Mouse (Mus musculus) urinary bladder, adult 2 months (tissue): ENCODE measurements around the gene Arl5c. TPM values are rescaled to one million over a fixed set of nuclear protein-coding genes. Genes with fewer than 3 reads are reported as not detected.

Experiments used
- DNase-seq: peaks from one replicate; pipeline ENCODE4 v3.0.0; 2022; ENCODE audit warnings: low spot score
- polyA plus RNA-seq: library from polyadenylated mRNA; depleted of rRNA; stranded (reverse); fragments of >200 nt; gene quantifications from 2 replicates; pipeline ENCODE4 v1.2.3, GENCODE M21; 2012

Gene Arl5c
- polyA plus RNA-seq, 1 experiment: 3.9 TPM

DNA sequence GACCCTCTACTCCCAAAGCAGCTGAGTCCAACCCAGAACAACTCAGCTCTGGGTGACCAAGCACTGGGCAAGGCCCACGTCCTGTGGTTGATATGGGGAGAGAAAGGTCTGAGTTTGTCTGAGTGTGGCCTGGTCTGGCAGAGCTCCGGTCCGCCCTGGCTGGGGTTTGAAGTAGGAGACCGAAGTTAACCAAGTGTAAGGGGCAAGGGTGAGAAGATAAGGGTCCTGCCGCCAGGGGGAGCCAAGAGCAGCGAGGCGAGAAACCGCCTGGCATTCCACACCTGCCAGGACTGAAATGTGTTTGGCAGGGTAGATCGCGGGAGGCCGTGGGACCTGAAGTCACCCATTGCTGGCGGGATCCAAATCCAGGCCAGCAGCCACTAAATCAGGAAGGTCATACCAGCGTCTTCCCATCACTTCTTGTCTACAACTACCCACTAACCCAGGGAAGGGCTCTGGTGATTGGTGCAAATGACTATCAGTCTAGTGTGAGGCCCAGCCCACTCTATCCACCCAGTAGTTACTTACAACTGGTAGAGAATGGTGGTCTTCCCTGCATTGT lies 1.4 kb downstream of the Arl5c start:
- peak; percentile 76 for DNase-seq

DNA sequence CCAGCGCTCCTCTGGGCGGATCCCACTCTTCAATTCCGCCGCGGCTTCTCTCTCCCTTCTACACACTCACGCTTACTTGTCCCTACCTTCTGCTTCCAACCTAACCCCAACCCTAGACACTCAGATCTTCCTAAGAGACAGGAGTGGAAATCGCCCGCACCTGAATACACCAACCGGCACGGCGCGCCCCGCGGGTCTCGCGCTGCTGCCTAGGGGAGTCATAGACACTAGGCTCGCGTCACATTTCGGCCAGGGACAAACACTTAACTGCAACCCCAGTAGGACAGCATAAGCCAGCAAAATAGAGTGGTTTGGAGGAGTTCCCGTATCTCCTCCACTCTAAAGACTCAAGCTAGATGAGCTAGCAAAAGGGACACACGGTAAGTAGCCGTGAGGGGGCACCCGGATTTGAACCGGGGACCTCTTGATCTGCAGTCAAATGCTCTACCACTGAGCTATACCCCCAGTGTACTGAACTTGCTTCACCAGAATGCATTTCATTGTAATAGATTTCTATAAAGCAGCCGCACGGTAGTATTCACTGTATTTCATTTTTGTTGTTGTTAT lies 7.4 kb downstream of the Arl5c start:
- peak; percentile 70 for DNase-seq

DNA sequence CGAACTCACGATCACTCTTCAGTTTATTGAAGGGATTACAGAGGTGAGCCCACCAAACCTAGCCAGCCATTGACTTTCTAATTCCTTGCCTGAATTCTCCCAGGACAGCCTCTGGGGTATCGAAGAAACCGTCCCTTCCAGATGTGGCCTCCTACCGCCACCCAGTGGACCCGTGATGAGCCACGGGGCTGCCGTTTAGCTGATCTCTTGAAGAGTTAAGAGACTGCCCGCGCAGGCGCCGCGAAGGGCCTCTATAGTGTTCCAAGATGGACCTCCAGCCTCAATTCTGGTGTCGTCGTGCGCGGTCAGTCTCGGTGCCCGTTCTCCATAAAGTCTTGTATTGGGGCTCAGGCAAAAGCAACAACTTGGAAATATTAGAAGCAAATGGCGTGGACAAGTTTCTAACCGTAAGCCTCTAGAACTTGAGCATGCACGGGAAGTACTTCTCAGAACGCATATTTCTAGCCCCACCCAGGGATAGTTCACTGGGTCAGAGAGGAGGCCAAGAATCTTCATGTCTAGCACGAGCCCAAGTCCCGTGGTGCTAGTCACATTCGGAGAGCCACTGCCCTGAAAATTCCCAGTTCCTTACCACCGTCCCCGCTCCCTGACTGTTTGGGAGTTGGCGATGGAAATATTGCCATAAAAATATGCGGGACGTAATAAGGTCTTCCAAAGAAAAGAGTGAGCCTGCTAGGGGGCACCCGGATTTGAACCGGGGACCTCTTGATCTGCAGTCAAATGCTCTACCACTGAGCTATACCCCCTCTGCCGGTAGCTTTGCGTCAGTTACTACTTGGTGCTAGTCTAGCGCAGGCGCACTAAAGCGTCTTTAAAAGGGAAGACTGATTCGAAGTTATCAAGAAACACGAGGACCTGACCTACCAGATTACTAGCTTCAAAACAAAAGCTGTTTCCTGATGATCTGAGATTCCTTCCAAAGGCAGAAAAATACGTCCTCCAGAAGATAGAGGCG lies 8.1 kb downstream of the Arl5c start:
- DNase-seq: peak; percentile 99

DNA sequence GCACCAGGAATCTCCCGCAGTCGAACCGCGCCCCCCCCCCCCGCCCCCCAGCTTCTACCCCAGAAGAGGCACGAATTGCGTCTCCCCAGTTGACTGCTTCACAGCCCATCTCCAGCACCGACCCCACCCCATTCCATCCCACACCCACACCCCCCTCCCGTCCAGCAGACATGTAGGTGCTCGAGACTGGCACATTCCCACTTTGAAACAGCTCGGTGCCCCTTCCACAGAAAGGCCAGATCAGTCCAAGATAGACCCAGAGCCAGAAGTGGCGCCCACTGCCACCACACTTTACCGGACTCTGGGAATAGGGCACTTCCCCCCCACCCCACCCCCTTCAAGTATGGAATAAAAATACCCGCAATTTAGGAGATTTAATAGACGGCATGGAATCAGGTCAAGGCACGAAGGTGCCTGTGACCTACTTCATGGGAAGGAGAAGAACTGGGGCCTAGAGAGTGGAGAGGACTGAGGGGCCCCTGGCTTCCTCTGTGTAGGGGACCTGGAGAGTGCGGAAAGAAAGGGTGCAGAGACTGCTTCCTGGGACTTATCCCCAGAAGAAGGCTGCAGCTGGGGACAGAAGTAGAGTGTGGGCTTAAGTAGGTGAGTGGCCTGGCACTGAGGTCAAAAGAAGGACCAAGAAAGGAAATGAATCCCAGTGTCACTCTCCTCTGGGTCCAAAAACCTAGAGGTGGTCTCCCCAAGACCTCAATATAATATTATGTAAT lies 9.1 kb downstream of the Arl5c start:
- no peak for DNase-seq

DNA sequence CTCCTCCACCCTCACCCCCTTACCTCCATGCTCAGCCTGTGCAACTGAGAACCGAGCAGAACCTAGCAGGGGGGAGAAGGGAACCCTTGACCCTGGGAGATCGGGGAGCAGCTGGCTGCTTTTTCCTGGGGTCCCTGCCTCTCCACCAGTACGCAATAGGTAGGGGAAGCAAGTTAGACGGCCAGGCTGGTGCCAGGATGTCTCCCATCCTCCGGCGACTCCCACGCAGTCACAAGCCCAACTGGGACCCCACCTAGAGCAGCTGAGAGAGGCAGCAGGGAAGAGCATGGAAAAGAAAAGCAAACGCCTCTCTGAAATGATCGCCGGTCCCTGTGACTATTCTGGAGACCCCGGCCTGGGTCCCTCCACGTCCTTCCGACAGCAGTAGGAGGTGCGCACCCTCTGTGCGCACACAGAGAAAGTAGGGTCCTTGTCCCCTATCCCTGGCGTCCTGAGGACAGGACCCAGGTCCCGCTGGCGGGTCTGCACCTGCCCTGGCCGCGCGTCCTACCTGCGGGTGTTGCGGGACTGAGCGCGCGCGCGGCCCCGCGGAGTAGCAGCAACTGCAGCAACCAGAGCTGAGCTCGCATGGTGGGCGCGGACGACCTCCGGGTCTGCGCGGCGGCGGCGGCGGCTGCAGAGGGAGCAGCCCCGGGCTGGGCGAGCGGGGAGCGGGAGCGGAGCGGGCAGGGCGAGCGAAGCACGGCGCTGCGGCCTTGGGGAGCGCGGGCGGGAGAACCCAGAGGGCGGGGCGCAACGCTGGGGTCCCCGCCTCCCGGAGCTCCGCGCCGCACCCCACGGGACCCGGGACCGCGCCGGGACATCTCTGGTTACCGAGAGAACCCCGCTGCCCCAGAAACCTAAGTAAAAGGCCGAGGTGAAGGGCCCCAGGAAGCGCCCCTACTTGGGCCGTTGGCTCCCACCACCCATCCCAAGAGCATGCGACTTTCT lies 10.0 kb downstream of the Arl5c start, which contains the start of gene Plxdc1:
Plxdc1 (minus strand) TSS at position 718 of the 951 bp plus-strand sequence.
- peak; percentile 41 for DNase-seq

DNA sequence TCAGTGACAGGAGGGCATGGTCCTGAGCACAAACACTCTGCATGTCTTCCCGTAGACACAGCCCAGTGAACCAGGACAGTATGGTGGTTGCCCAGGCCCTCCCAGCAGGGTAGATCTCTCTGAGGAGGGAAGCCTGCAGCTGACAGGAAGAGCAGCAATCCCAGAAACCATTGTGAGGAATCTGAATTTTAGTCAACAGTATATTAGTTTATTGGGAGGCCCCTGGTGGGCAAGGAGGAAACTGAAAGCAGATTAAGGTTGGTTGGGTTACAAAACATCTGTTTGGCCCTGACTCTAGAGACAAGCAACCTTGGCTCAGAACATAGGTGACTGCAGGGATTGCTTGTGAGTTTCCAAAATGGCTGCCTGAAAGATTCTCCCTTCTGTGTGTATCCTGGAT lies 12.0 kb downstream of the Arl5c start:
- DNase-seq: no peak

DNA sequence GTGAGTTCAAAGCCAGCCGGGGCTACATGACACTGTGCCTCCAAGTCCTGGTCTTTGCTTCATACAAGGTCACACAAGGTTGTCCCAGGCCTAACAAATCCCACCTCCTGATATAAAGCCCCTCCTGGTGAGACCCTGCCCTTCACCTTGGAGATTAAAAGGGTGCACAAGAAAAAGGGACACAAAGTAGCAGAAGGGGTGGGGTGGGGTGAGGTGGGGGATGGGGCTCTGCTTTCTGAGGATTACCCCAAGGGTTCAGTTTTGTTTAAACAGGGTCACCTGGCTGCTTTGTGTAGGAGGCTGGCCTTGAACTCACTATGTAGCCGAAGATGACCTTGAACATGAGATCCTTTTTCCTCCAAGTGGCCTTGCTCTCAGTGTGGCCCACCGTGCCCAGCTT lies 12.5 kb downstream of the Arl5c start:
- no peak for DNase-seq

DNA sequence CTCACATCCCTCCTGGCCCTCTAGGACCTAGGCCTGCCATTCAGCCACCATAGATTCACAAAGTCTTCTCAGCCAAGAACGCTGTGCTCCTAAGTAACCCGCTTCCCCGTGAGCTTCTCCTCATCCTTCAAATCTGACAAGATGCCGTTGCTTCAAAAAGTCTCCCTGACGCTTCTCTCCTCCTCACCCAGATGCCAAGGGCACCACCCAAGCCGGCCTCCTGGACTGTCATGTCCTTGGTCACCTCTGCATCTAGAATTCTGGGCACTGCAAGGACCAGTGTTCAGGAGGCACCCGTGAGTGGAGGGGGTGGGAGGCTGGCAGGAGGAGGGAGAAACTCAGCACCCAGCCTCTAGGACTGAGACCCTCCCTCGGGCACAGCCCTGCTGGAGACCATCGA lies 13.3 kb downstream of the Arl5c start:
- DNase-seq: no peak

DNA sequence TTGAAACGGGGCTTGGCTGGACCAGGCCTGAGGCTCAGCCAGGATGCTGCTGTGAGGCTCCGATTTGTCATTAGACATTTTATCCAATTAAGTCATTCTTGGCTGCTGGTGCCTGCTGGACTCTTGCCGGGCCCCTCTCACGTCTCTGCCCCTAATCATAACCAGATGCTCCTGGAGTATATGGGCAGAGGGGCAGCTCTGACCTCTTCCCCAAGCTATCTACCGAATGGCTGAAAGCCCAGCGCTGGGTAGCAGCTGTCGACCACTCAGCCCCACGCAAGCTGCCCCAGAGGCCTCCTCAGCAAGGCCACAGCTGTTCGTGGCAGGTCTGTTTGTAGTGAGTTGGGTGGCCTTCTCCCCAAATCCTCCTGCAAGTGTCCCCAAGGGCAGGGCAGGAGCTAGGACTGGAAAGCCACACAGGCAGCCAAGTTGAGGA lies 15.4 kb downstream of the Arl5c start:
- no peak for DNase-seq

DNA sequence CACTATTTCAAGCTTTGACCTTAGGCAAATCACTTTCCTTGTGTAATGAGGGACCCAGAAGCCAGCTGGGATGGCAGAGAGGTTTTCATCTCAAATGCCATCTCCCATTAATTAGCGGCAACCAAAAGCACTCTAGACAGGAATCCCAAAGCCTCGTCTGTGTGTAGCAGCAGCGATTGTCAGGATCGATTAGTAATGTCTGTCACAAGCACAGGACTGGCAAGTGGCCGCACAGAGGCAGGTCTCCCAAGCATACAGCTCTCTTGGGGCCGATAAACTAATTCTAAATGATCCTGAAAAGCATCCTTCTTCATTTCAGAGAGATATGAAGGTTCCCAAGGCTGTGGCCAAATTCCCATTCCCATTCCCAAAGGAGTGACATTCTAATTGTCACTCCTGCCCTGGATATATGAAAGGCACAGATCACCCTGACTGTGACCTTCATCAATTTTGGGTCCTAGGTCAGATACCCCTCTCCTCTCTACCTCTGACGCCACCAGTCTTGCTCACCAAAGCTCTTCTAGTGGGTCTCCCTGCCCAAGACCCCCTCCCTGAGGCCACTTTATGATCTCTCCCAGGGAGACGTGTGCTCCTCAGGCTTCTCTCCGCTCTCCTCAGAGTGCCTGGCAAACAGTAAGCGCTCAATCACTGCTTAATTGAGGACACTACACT lies 16.0 kb downstream of the Arl5c start:
- DNase-seq: no peak

DNA sequence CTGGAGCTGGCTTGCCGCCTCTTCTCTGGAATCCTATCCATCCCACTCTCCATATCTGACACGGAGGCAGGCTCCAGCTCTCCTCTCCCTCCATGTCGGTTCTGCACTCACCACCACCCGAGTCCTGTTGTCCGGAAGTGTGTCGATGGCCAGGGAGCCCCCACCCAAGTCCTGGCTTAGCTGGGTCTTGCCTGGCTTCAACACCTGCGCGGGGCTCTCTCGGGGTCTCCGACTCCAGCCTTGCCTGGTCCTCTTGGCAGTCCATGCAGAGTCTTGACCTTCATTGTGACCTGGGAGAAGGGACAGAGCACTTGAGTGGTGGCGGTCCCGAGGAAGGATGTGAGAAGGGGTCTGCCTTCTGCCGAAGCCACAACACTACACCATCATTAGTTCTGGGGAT lies 17.6 kb downstream of the Arl5c start:
- DNase-seq: no peak

DNA sequence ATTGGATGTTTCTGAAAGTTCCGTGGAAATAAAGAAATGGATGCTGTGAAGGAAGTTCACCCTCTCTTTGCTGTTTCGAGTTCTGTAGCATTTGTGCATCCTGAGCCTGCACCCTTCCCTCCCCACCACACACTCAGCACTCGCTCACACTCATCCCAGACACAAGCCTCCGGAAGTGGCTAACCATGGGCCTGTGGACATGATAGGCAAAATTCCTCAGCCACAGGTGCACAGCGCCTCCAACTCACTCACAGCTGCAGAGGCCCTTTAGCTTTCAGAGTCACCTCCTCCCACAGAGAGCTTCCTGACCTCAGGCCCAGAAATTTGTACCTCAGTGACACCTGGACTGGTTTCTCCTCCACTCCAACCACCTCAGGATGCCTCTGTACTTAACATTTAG lies 18.2 kb downstream of the Arl5c start:
- no peak for DNase-seq

DNA sequence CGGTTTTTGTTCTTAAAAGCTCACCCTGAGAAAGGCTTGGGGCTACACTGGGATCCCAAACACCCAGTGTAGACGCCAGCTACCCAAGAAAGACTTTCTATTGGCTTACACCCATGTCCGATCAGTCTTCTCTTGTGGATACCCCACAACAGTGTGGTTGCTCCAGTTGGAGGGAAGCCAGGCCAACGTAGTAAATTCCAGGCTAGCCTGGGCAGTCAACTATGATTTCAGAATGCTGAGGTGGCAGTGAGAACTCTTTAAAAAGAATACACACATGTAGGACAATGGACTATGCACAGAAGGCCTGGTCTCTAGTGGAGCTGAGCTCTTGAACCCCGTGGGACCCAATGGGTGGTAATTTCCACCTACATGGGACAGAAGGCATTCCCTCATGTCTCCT lies 21.2 kb downstream of the Arl5c start:
- no peak for DNase-seq

DNA sequence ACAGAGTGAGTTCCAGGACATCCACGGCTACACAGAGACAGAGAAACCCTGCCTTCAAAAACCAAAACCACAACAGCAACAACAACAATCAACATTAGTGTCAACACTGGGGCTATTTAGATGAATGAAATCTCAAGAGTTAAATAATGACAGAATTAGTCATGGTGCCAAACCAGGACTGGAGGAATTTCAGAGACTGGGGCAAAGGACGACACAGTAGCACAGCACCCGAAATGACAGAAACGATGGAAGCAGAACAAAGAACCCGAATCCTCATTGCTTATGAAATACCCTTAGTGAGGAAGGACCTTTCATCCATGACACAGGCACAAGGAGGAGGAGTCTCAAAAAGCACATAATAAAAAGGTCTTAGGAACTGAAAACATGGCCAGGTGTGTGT lies 21.8 kb downstream of the Arl5c start:
- DNase-seq: no peak

DNA sequence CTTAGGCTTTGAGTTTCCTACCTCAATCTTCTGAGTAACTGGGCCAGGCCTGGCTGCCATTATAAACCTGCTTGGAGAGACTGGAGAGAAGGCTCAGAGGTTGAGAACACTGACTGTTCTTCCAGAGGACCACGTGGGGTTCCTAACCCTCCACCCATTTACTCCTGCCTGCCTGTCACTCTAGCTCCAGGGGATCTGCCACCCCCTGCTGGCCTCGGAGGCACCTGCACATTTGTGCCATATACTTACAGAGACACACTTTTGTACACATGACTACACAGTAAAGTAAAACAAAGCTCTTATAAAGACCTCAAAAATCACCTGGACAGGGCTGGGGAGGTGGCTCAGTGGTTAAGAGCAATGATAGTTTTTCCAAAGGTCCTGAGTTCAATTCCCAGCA lies 23.5 kb downstream of the Arl5c start:
- DNase-seq: no peak

DNA sequence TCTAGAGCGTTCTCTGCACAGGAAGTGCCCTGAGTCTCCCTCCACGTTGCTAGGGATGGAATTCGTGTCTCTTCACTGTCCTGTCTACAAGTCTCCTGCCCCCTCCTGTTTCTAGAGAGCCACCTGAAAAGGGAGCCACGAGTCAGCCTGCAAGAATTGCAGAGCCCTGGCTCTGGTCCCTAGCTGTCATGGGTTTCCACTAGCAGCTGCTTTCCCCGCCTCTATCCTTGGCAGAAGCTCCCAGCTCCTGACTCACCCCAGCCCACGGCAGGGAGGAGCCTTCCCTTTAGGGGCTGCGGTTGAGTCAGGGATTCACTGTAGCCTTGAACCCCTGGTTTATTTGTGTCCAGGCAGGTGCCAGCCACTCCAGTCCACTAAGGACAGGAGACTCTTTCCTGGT lies 24.7 kb downstream of the Arl5c start:
- no peak for DNase-seq

DNA sequence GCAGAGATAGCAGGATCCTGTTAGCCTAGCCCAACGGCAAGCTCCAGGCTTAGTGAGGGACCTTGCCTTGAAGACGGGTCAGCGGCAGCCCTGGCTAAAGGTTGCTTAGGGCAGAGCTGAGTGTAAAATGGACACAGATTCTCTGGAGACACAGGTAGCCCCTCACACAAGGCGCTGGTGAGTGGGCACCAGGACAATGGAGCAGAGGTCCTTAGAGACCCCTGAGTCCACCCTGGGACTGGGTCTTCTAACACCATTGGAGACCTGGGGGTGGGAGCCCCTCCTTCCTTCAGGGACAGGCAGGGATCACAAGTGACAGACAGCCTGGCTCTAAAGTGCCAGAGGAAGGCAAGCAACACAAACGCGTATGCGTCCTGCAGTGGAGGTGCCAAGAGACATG lies 25.2 kb downstream of the Arl5c start:
- DNase-seq: no peak

DNA sequence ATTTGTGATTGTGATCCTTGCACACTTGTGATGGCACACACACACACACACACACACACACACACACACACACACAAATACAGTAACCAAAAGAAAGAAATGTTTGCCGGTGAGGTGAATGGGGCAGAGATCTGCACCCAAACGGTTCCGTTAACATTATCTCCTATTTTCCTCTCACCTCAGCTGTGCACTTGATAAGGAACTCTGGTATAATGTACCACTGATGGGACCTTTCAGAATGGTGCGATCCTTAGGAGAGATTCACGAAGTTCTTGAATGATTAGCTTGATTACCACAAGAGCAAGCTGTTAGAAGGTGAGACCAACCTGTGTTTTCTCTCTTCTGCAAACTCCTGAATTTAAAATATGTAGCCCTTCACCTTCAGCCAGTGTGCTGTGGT lies 27.6 kb downstream of the Arl5c start:
- DNase-seq: no peak

DNA sequence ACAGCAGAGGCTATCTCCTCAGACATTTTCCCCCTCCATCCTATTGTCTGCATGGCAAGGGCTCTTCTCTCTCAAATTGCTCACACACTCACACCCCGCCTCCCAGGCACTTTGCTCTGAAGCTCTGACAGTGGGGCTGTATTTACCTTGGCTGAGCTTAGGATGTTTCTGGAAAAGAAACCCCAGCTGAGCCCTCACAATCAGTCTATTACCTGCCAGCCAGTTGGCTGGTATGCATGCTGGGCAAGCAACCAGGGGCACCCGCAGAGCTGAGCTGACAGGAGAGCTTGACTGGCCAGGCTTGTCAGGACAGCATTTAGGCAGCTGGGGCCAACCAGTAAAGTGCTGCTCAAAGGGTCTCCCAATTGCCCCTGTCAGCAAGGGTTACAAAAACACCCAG lies 28.9 kb downstream of the Arl5c start:
- no peak for DNase-seq

DNA sequence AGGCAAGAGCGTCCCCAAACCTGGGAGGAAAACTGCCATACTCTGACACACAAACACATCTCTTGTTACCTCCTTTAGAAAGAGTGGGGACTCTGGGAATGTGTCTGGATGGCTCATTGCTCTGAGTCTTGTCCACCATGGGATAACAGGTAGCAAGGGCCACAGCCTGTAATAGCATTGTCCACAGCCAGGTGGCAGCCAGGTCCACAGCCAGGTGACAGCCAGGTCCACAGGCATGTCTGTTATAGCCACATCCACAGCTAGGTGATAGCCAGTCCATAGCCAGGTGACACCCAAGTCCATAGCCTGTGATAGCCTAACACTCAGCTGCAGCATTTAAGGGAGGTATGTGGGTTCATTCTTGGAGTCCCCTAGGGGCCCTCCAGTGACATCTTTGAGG lies 35.1 kb downstream of the Arl5c start:
- no peak for DNase-seq

DNA sequence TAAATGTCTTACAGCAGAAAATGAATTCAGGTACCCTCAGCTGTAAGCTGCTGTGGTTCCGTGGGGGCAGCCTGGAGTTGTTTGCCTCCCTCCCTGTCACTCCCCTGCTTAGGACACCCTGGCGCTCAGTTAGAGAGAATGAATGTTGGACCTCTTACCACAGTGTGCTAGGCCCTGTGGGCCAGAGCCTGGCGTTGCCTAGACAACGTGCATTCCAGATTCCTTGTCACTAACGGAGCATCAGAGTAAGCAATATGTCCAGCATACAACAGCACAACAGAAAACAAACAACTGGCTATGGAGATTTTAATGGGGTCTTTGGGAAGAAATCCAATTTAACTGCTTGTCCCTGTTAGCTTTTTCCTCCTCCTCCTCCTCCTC lies 36.7 kb downstream of the Arl5c start:
- DNase-seq: no peak
